Mouse (Mus musculus): Measurements from ENCODE around the gene Zfp982. TPM values are rescaled to one million over a fixed set of nuclear protein-coding genes. Genes with fewer than 3 reads are reported as not detected.
A peak's percentile ranks its signal among the peaks of the same experiment; 100 is the strongest.
"Not testable (repeated sequence)": the region's sequence is repeated elsewhere in the genome, so short reads cannot be mapped to it uniquely, and the experiment has no call there.

Gene Zfp982
- 12.3 and 13.5 TPM in 2 replicates for polyA plus RNA-seq (2016; fragmentation: Nextera tagmentation; extraction: Ambion mirVana)

DNA sequence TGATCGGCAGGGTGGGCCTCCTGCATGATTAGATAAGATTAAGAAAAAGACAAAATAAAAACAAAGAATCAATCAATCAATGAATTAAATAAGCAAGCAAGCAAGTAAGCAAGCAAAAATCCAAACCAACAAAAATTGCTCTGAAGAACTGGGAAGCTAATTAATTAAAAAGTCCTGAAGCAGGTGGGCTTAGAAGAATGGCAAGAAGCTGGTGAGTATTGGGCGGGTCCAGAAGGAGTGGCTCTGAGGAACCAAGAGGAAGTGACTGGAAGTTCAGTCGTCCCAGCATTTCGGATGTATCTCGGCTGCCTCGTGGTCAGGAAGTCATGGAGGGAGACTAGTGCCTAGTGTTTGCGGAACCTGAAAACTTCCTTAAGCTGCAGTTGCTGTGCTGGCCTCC lies at the start of gene Zfp982:
Gene Zfp982 (plus strand): TSS at position 301 of the 400 bp plus-strand sequence.
- H3K4me3 ChIP-seq; H3K4me1 ChIP-seq; DNase-seq (ENCODE audit: low spot score); H3K27ac ChIP-seq; H3K27me3 ChIP-seq (ENCODE audit: low read depth, poor library complexity, severe bottlenecking): not testable (repeated sequence)
- H3K9me3 ChIP-seq (replicated peaks), result peaks cover 18% of the 10 kb centered on the region; the same call in 1 of the 2 replicates
- peaks cover 22% of the 10 kb centered on the region for H3K36me3 ChIP-seq
- 93% methylated on average over 7 of the region's 7 CpGs for WGBS

DNA sequence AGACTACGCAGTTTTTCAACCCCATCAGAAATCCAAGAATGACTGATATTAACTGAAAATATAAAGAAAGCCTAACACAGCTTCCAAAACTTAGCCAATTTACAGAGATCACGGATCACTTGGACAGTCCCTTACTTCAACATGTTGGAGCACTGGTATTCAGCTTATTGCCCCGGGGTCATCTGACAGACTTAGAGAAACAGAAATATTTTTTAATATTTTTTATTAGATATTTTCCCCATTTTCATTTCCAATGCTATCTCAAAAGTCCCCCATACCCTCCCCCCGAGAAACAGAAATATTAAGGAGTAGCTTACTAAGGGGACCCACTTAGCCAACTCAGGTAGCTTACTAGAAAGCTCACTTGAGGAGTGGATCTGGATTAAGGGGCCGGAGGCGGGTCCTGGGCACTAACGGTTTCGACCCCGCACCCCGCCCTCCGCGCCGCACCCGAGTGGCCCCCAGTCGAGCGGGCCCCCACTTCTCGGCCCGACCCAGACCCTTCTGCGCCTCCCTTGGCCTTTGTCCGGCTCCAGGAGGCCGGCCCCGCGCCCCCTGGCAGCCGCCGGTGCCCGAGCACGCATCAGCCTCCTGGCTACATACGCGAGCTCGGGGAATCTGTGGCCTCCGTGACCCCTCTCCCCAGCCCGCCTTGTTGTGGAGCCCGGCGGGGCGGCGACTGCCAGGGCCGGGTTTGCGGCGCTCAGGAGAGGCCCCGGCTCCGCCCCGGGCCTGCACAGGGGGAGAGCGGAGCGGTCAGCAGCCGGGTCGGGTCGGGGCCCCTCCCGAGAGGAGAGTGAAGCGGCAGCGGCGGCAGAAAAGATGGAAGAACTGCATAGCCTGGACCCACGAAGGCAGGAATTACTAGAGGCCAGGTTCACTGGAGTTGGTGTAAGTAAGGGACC lies 49.3 kb upstream of the Zfp982 start:
- peak overlapping the region; percentile 59 for H3K4me3 ChIP-seq
- peak; percentile 86 for DNase-seq (ENCODE audit: low spot score)
- not testable (repeated sequence) for H3K27me3 ChIP-seq (ENCODE audit: low read depth, poor library complexity, severe bottlenecking); H3K4me1 ChIP-seq; H3K9me3 ChIP-seq (replicated peaks); H3K36me3 ChIP-seq
- 9% methylated on average over 52 of the region's 52 CpGs for WGBS
- peak overlapping the region; percentile 91 for H3K27ac ChIP-seq

DNA sequence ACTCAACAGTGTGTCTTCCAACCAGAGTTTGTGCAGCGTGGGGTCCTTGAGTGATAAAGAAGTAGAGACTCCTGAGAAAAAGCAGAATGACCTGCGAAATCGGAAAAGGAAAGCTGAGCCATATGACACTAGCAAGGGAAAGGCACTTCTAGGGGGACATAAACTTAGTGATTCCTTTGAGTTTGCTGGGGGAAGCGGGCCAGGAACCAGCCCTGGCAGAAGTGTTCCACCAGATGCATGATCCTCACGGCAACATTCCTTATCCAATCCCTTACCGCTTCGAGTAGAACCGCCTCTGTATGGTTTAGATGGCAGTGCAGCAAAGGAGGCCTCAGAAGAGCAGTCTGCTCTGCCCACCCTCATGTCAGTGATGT lies 48.7 kb upstream of the Zfp982 start:
- 41% methylated on average over 8 of the region's 8 CpGs for WGBS
- peak overlapping the region; percentile 59 for H3K4me3 ChIP-seq
- H3K27ac ChIP-seq, result peak overlapping the region; percentile 91
- DNase-seq (ENCODE audit: low spot score); H3K9me3 ChIP-seq (replicated peaks); H3K27me3 ChIP-seq (ENCODE audit: low read depth, poor library complexity, severe bottlenecking); H3K4me1 ChIP-seq; H3K36me3 ChIP-seq: not testable (repeated sequence)

GRCm38 (mm10) chr4:147445371-147445770 lies 46.8 kb upstream of the Zfp982 start:
- H3K27ac ChIP-seq; H3K4me1 ChIP-seq; H3K27me3 ChIP-seq (ENCODE audit: low read depth, poor library complexity, severe bottlenecking); H3K4me3 ChIP-seq; H3K36me3 ChIP-seq; H3K9me3 ChIP-seq (replicated peaks); DNase-seq (ENCODE audit: low spot score): not testable (repeated sequence)

DNA sequence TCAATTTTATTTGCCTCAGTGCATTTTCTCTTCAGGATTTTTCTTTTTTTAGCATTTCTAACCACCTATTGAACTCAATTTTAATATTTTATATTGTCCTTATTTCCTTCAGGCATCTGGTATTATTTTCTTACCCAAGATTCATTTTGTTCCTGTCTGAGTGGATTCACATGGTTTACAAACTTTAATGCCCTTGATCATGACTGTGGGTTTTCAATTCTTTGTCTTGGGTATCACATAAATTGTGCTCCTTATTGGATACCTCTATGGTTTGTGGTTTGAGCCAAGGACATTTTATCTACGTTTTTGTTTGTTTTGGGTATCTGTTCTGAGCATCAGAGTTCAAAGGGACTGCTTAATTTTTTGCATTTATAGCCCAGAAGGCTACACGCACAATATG lies 43.9 kb upstream of the Zfp982 start:
- Histone ChIP-seq H3K36me3 (no peaks in the 10 kb centered on the region), H3K27me3 (ENCODE audit: low read depth, poor library complexity, severe bottlenecking) (no peaks in the 10 kb centered on the region), H3K27ac (no peak overlapping the region), H3K9me3 (replicated peaks) (no peaks in the 10 kb centered on the region; the same call in 1 of the 2 replicates), H3K4me3 (no peak overlapping the region), H3K4me1 (no peaks in the 10 kb centered on the region)
- DNase-seq (ENCODE audit: low spot score), result no peak
- WGBS, result 77% methylated on average over 2 of the region's 2 CpGs

GRCm38 (mm10) chr4:147449099-147449581 lies 43.1 kb upstream of the Zfp982 start:
- Histone ChIP-seq H3K4me3 (peak overlapping the region; percentile 51), H3K27ac (peak overlapping the region; percentile 72), H3K9me3 (replicated peaks) (no peaks in the 10 kb centered on the region; the same call in 1 of the 2 replicates), H3K36me3 (no peaks in the 10 kb centered on the region), H3K27me3 (ENCODE audit: low read depth, poor library complexity, severe bottlenecking) (no peaks in the 10 kb centered on the region), H3K4me1 (no peaks in the 10 kb centered on the region)
- DNase-seq (ENCODE audit: low spot score), result peak; percentile 71
- WGBS, result 34% methylated on average over 13 of the region's 13 CpGs

DNA sequence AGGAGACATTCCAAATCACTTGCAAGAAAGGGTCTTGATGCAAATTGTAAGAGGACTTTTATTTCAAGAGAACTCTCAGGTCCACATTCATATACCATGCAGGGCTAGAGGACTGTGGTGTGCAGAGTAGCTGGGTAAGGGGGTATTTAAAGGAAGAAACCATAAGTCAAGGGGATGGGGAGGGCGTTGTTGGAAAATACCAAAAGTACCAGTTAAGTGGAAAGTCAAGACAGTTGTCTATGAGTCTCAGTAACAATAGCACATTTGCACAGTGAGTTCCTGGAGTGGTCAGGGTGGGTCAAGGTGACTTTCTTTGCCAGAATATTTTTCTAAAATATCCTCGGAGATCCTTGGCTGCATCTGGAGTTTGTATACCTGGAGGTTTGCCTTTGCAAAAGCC lies 42.2 kb upstream of the Zfp982 start:
- H3K4me1 ChIP-seq; H3K27me3 ChIP-seq (ENCODE audit: low read depth, poor library complexity, severe bottlenecking); H3K36me3 ChIP-seq; H3K9me3 ChIP-seq (replicated peaks); DNase-seq (ENCODE audit: low spot score); H3K27ac ChIP-seq: not testable (repeated sequence)
- WGBS, result 79% methylated on average over 2 of the region's 2 CpGs
- peak overlapping the region; percentile 51 for H3K4me3 ChIP-seq

- DNase-seq (ENCODE audit: low spot score); H3K27me3 ChIP-seq (ENCODE audit: low read depth, poor library complexity, severe bottlenecking); H3K27ac ChIP-seq; H3K4me3 ChIP-seq; H3K4me1 ChIP-seq: not testable (repeated sequence)
- WGBS, result 89% methylated on average over 7 of the region's 7 CpGs
- Histone ChIP-seq H3K36me3 (peaks cover 36% of the 10 kb centered on the region), H3K9me3 (replicated peaks) (peaks cover 27% of the 10 kb centered on the region)
Measured at GRCm38 (mm10) chr4:147467207-147467606, 25.0 kb upstream of the Zfp982 start.

DNA sequence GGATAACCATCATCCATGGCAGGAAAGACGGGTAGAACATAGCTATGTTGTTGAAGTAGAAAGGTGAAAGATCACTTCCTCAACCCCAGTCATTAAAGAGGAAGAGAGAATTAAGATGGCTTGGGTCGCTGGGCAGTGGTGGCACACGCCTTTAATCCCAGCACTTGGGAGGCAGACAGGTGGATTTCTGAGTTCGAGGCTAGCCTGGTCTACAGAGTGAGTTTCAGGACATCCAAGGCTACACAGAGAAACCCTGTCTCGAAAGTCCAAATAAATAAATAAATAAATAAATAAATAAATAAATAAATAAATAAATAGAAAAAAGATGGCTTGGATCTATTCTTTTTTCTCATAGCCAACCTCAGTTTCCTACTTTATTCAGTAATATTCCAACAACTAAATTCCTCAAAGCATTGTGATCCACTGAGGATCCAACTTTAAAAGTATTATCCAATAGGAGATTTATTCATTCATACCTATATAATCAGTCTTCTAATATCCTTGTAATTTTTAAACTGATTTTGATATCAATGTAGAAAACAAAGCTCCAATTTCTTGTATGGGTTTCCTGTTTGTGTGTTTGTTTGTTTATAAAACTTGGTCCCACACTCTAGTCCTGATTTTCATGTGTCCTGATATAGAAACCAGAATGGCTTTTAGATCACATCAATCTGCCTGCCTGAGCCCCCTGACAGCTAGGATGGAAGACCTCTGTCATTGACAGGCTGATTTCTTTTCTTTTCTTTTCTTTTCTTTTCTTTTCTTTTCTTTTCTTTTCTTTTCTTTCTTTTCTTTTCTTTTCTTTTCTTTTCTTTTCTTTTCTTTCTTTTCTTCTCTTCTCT lies 6.8 kb downstream of the Zfp982 start:
- not testable (repeated sequence) for H3K9me3 ChIP-seq (replicated peaks); H3K4me3 ChIP-seq; H3K4me1 ChIP-seq; H3K36me3 ChIP-seq; DNase-seq (ENCODE audit: low spot score); H3K27me3 ChIP-seq (ENCODE audit: low read depth, poor library complexity, severe bottlenecking); H3K27ac ChIP-seq
- 92% methylated on average over 5 of the region's 5 CpGs for WGBS

- no peaks in the 10 kb centered on the region for H3K27me3 ChIP-seq (ENCODE audit: low read depth, poor library complexity, severe bottlenecking)
- no peak for DNase-seq (ENCODE audit: low spot score)
- no peaks in the 10 kb centered on the region for H3K4me1 ChIP-seq
- no peak overlapping the region for H3K27ac ChIP-seq
- peaks cover 12% of the 10 kb centered on the region for H3K9me3 ChIP-seq (replicated peaks)
- H3K36me3 ChIP-seq, result peaks cover 27% of the 10 kb centered on the region
- WGBS, result 87% methylated on average over 2 of the region's 2 CpGs
- no peak overlapping the region for H3K4me3 ChIP-seq
Measured at GRCm38 (mm10) chr4:147509174-147509573, 17.0 kb downstream of the Zfp982 start.

- Histone ChIP-seq H3K9me3 (replicated peaks) (peaks cover 38% of the 10 kb centered on the region), H3K4me1 (no peaks in the 10 kb centered on the region), H3K27ac (no peak overlapping the region), H3K27me3 (ENCODE audit: low read depth, poor library complexity, severe bottlenecking) (no peaks in the 10 kb centered on the region), H3K36me3 (0 out of 2 replicates have a peak, but pooled peaks cover 2% of the 10 kb centered on the region), H3K4me3 (no peak overlapping the region)
- 79% methylated on average over 2 of the region's 2 CpGs for WGBS
- no peak for DNase-seq (ENCODE audit: low spot score)
Measured at GRCm38 (mm10) chr4:147518981-147519380, 26.8 kb downstream of the Zfp982 start.

GRCm38 (mm10) chr4:147520100-147520499 lies 27.9 kb downstream of the Zfp982 start:
- H3K27me3 ChIP-seq (ENCODE audit: low read depth, poor library complexity, severe bottlenecking), result no peaks in the 10 kb centered on the region
- H3K4me1 ChIP-seq, result no peaks in the 10 kb centered on the region
- peaks cover 38% of the 10 kb centered on the region for H3K9me3 ChIP-seq (replicated peaks)
- no peak overlapping the region for H3K4me3 ChIP-seq
- H3K27ac ChIP-seq, result no peak overlapping the region
- H3K36me3 ChIP-seq, result 0 out of 2 replicates have a peak, but pooled peaks cover 2% of the 10 kb centered on the region
- no peak for DNase-seq (ENCODE audit: low spot score)

DNA sequence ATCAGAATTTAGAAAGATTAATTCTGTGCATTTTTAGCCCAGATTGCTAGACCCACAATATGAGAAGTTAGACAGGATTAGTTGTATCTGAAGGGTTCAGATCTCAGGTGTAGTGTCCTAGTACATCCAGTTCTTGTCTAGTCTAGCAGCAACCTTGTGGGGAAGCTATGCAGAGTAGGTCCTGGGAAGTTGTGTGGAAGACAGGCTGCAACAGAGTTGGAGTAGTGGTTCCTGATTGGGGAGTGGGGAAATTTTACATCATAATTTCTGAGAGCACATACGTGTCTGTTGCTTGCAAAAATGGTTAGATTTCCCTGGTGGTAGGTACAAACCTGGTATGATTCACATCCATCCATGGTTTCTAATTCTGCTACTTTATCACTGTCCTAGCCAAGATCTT lies 32.9 kb downstream of the Zfp982 start:
- no peak overlapping the region for H3K4me3 ChIP-seq
- no peak overlapping the region for H3K27ac ChIP-seq
- DNase-seq (ENCODE audit: low spot score), result no peak
- peaks cover 12% of the 10 kb centered on the region for H3K9me3 ChIP-seq (replicated peaks)
- H3K36me3 ChIP-seq, result no peaks in the 10 kb centered on the region
- no peaks in the 10 kb centered on the region for H3K4me1 ChIP-seq
- WGBS, result 94% methylated on average over 1 of the region's 1 CpGs
- H3K27me3 ChIP-seq (ENCODE audit: low read depth, poor library complexity, severe bottlenecking), result no peaks in the 10 kb centered on the region

Measured in limb, embryonic 10.5 days (tissue).